Mouse (Mus musculus): ENCODE data around the gene Pcdh15. TPM values are rescaled to one million over a fixed set of nuclear protein-coding genes. Genes with fewer than 3 reads are reported as not detected.

The Pcdh15 gene
- polyA plus RNA-seq, 1 experiment from 2014 or later: not detected

DNA sequence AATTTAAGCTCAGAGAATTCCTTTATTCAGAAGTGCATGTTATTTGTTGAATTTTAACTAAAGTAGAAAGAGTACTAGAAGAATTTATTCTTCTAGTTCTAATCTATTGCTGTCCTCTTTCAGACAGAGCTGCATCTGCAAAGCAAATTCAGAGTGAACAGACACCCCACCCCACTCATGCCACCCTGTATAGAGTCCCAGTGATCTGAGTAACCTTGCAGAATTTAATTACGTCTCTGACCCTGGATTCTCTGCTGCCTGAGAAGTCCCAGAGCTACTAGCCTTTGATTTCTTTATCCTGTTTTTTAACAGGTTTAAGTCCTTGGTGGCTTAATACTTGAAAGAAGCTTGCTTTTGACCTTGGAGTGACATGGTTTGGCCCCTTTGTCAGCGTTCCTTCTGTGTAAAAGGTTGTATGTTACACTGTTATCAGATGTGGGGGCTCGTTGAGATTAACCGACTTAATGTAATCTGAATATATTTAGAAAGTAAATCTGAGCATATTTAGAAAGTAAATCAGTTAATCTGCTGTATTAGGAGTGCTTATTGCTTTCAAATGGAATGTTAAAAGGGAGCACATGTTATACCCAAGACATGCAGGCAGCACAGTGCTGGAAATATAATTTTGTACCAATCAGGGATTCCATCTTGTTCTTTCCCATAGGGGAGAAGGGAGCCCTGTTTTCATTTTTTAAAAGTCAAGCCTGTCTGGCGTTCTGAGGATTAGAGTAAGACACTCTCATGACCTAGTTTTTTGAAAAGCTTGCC is 601.6 kb downstream of the Pcdh15 start:
- H3K4me3 ChIP-seq (ENCODE audit: low read depth, low read length): no peak overlapping the region
- DNase-seq (no peak), ATAC-seq (ENCODE audit: insufficient read depth) (no peak)
- H3K27ac ChIP-seq (ENCODE audit: low read depth): no peak overlapping the region
- no peaks in the 10 kb centered on the region for H3K9me3 ChIP-seq (ENCODE audit: low read depth, low read length)
- 61% methylated on average over 5 of the region's 5 CpGs for WGBS
- TF ChIP-seq CTCF (IDR thresholded peaks at IDR 0.05; ENCODE audit: low read depth): no peak
- H3K27me3 ChIP-seq (ENCODE audit: insufficient read depth, low read length): no peaks in the 10 kb centered on the region
- no peak overlapping the region for H3K9ac ChIP-seq
- no peaks in the 10 kb centered on the region for H3K4me1 ChIP-seq (ENCODE audit: insufficient read depth)
- no peaks in the 10 kb centered on the region for H3K36me3 ChIP-seq (ENCODE audit: insufficient read depth)
- H3K4me2 ChIP-seq: no peak overlapping the region

DNA sequence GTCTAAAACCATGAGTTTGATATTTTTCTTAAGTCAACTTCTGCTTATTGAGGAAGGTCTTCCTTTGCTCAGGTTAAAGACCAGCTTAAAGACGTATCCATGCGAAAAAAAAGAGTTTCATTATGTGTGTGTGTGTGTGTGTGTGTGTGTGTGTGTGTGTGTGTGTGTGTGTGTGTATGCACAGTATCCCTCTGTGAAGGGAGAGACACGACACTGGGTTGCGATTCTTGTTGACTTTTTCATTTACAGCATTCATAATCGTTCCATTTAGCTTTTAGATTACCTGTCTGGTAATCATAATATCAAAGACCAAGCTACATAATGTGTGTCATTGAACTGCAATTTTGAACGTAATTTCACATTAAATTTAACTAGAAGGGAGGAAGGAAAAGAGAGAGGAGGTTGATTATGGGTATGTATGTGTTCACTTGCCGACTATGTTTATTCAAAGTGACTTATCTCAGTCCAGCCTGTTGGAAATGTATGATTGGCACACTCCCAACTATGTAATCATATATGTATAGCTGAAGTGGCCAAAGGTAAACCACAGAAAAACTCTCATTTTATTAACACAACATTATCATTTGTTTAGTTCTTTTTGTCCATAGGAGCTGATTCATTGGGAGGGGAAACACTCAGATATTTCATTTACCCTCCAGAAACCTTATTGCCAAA is 626.6 kb downstream of the Pcdh15 start:
- no peak overlapping the region for H3K4me2 ChIP-seq
- no peaks in the 10 kb centered on the region for H3K36me3 ChIP-seq (ENCODE audit: insufficient read depth)
- peak; percentile 13 for DNase-seq
- no peak for TF ChIP-seq CTCF (IDR thresholded peaks at IDR 0.05; ENCODE audit: low read depth)
- no peaks in the 10 kb centered on the region for H3K4me1 ChIP-seq (ENCODE audit: insufficient read depth)
- no peaks in the 10 kb centered on the region for H3K9me3 ChIP-seq (ENCODE audit: low read depth, low read length)
- H3K4me3 ChIP-seq (ENCODE audit: low read depth, low read length): no peak overlapping the region
- no peak overlapping the region for H3K9ac ChIP-seq
- H3K27me3 ChIP-seq (ENCODE audit: insufficient read depth, low read length): no peaks in the 10 kb centered on the region
- H3K27ac ChIP-seq (ENCODE audit: low read depth): no peak overlapping the region
- 65% methylated on average over 7 of the region's 7 CpGs for WGBS
- no peak for ATAC-seq (ENCODE audit: insufficient read depth)

DNA sequence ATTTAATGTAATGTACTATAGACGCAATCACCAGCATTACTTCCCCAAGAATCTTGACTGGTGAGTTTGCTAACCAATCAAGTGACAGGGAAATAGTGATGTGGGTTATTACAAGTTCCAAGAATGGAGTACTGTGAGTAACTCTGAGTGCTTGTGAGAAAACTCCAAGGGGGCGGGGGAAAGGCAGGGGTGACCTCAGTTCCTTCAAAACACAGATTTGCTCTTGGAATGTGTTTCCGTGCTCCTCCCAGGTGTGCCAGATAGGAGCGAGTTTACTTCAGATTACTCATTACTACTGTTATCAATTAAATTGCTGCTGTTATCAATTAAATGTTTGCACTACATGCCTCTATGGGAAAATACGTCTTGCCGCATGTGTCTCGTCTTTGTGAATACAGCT is 634.1 kb downstream of the Pcdh15 start:
- 73% methylated on average over 7 of the region's 7 CpGs for WGBS
- no peak for DNase-seq
- H3K4me1 ChIP-seq (ENCODE audit: insufficient read depth): no peaks in the 10 kb centered on the region

DNA sequence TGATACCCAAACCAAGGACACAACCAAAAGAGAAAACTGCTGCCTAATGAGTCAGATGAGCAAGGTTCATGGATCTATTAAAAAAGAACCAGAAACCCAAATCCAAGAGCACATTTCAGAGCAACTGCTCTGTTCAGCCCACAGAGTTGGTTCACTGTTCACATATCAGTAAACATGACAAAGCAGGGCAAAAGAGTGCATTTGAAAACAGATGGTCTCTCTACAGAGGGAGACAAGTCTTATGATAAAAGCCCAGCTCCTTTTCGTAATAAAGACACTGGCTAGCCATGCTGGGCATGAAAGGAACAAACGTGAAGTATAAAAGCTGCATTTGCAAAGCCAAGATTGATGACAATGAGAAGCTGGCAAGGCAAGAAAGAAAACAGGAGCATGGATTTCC is 649.9 kb downstream of the Pcdh15 start:
- DNase-seq: no peak
- no peak overlapping the region for H3K4me2 ChIP-seq
- H3K27me3 ChIP-seq (ENCODE audit: insufficient read depth, low read length): no peaks in the 10 kb centered on the region
- no peaks in the 10 kb centered on the region for H3K36me3 ChIP-seq (ENCODE audit: insufficient read depth)
- no peaks in the 10 kb centered on the region for H3K9me3 ChIP-seq (ENCODE audit: low read depth, low read length)
- no peaks in the 10 kb centered on the region for H3K4me1 ChIP-seq (ENCODE audit: insufficient read depth)
- no peak for ATAC-seq (ENCODE audit: insufficient read depth)
- TF ChIP-seq CTCF (IDR thresholded peaks at IDR 0.05; ENCODE audit: low read depth): no peak
- H3K4me3 ChIP-seq (ENCODE audit: low read depth, low read length): no peak overlapping the region
- 54% methylated on average over 2 of the region's 2 CpGs for WGBS
- H3K27ac ChIP-seq (ENCODE audit: low read depth): no peak overlapping the region
- H3K9ac ChIP-seq: no peak overlapping the region

More for the DNA sequence above, 634.1 kb downstream of the Pcdh15 start:
- ATAC-seq (ENCODE audit: insufficient read depth): no peak
- Histone ChIP-seq H3K9ac (no peak overlapping the region), H3K4me3 (ENCODE audit: low read depth, low read length) (no peak overlapping the region), H3K9me3 (ENCODE audit: low read depth, low read length) (no peaks in the 10 kb centered on the region), H3K4me2 (no peak overlapping the region), H3K27me3 (ENCODE audit: insufficient read depth, low read length) (no peaks in the 10 kb centered on the region), H3K36me3 (ENCODE audit: insufficient read depth) (no peaks in the 10 kb centered on the region), H3K27ac (ENCODE audit: low read depth) (no peak overlapping the region)
- TF ChIP-seq CTCF (IDR thresholded peaks at IDR 0.05; ENCODE audit: low read depth): no peak

DNA sequence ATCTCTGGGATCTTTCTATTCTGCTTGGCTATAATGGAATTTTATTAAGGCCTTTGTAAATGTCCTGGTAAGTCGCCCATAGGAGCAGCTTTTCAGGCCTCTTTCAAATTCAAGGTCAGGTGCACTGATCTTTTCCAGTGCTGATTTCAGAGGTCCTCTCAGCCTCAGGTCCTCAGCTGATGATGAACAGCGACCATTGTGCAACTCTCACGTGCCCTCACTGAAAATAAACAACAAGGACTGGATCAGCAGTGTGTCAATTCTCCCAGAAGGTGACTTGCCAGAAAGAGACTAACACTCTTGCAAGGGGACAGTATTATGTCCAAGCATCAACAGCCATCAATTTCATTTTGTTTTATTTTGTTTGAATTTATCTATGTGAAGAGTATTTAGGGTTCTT is 654.7 kb downstream of the Pcdh15 start:
- WGBS: 31% methylated on average over 3 of the region's 3 CpGs
- H3K27me3 ChIP-seq (ENCODE audit: insufficient read depth, low read length): no peaks in the 10 kb centered on the region
- ATAC-seq (ENCODE audit: insufficient read depth) (no peak), DNase-seq (no peak)
- no peaks in the 10 kb centered on the region for H3K4me1 ChIP-seq (ENCODE audit: insufficient read depth)
- H3K27ac ChIP-seq (ENCODE audit: low read depth): no peak overlapping the region
- no peaks in the 10 kb centered on the region for H3K36me3 ChIP-seq (ENCODE audit: insufficient read depth)
- no peaks in the 10 kb centered on the region for H3K9me3 ChIP-seq (ENCODE audit: low read depth, low read length)
- H3K4me3 ChIP-seq (ENCODE audit: low read depth, low read length): no peak overlapping the region
- H3K9ac ChIP-seq: no peak overlapping the region
- no peak overlapping the region for H3K4me2 ChIP-seq
- TF ChIP-seq CTCF (IDR thresholded peaks at IDR 0.05; ENCODE audit: low read depth): no peak

DNA sequence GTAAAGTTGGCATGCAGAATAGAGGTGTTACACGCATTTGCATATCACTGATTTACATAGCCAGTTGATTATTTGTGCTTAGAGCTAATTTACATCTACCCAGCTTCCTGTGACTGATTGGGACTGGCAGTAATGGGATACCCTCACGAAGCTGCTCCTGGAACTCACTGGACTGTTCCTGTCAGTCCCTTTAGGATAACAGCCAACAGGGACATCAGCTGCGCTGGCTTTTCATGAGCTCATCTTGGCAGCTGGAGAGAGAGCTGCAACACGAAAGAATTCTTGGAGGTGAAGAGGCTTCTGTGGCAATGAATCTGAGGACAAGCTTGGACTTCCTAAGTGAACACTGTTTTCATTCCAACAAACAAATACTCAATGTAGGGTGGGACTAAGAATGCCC is 683.8 kb downstream of the Pcdh15 start:
- 45% methylated on average over 4 of the region's 4 CpGs for WGBS
- H3K4me2 ChIP-seq: no peak overlapping the region

DNA sequence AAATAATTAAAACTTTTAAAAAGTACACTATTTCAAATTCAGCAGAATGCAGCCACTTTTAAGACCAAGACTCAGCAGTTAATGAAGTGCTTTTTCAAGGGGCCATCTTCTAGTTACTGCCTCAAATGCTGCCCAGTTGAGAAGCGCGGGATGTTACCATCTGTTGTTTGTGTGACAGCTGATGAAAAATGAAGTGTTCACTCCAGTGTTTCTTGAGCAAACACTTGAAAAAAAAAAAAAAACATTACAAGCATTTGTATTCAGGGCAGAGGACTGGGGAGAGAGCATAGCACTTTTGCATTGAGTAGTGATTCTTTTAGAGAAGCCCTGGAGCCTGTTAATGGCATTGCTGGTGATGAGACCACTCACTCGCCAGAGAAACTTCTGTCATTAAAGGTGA is 689.0 kb downstream of the Pcdh15 start:
- H3K9ac ChIP-seq: no peak overlapping the region
- DNase-seq (peak; percentile 80), ATAC-seq (ENCODE audit: insufficient read depth) (peak; percentile 87)
- no peak overlapping the region for H3K4me2 ChIP-seq
- no peak overlapping the region for H3K4me3 ChIP-seq (ENCODE audit: low read depth, low read length)
- no peaks in the 10 kb centered on the region for H3K36me3 ChIP-seq (ENCODE audit: insufficient read depth)
- no peaks in the 10 kb centered on the region for H3K27me3 ChIP-seq (ENCODE audit: insufficient read depth, low read length)
- TF ChIP-seq CTCF (IDR thresholded peaks at IDR 0.05; ENCODE audit: low read depth): no peak
- 20% methylated on average over 3 of the region's 3 CpGs for WGBS
- no peaks in the 10 kb centered on the region for H3K4me1 ChIP-seq (ENCODE audit: insufficient read depth)
- H3K9me3 ChIP-seq (ENCODE audit: low read depth, low read length): no peaks in the 10 kb centered on the region
- H3K27ac ChIP-seq (ENCODE audit: low read depth): no peak overlapping the region; the same call in 1 of the 2 replicates

More for the DNA sequence above, 683.8 kb downstream of the Pcdh15 start:
- Histone ChIP-seq H3K4me1 (ENCODE audit: insufficient read depth) (no peaks in the 10 kb centered on the region), H3K36me3 (ENCODE audit: insufficient read depth) (no peaks in the 10 kb centered on the region), H3K4me3 (ENCODE audit: low read depth, low read length) (no peak overlapping the region), H3K9ac (no peak overlapping the region), H3K27me3 (ENCODE audit: insufficient read depth, low read length) (no peaks in the 10 kb centered on the region), H3K9me3 (ENCODE audit: low read depth, low read length) (no peaks in the 10 kb centered on the region), H3K27ac (ENCODE audit: low read depth) (no peak overlapping the region)
- peak; percentile 47 for DNase-seq
- ATAC-seq (ENCODE audit: insufficient read depth): no peak
- no peak for TF ChIP-seq CTCF (IDR thresholded peaks at IDR 0.05; ENCODE audit: low read depth)
